Mouse (Mus musculus): Measurements from ENCODE around the gene 4930452B06Rik. TPM values are rescaled to one million over a fixed set of nuclear protein-coding genes. Genes with fewer than 3 reads are reported as not detected.

Gene 4930452B06Rik
- 11.3 and 12.3 TPM in 2 replicates for polyA plus RNA-seq (2014; fragmentation: Nextera tagmentation; extraction: Ambion mirVana)

DNA sequence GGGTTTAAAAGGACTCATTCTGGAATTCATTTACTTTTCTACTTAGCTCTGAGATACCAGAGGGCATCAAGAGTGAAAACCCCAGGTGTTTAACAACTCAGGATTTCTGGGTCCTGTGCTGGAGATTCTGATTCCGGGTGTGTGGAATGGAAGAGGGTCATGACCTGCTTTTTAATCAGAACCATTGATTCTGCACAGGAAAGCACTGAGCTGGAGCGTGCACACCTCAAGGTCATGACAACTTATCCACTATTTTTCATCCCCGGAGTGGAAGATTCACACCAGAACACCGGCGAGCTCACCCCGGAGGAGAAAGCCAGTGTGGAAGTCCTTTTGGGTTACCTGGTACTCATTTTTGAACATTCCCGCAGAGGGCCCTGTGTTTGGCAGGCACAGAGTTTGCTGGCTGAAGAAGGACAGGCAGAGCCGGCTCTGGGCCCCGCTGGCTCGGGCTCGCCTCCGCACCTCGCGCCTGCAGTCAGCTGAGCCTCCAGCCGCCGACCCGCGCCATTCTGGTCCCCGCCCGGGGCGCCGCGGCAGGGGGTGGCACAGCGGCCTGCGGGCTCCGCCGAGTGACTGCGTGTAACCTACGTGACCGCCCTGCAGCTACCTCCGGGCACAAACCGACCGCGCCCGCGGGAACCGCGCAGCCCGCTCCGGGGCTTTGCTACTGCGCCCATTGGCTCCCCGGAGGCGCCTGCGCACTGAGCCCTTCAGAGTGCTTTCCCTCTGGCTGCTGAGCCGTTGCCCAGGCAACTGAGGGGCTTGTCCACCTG, at the start of gene 4930452B06Rik:
Gene 4930452B06Rik, minus strand, starts transcription at position 605 of the 776 bp plus-strand sequence.
- H3K9me3 ChIP-seq (ENCODE audit: control insufficient read depth, low read length): no peaks in the 10 kb centered on the region
- no peaks in the 10 kb centered on the region for H3K27me3 ChIP-seq (ENCODE audit: control insufficient read depth, insufficient read depth, low read length)
- ATAC-seq (ENCODE audit: insufficient read depth, low FRiP score, low TSS enrichment) (peak; percentile 97), DNase-seq (ENCODE audit: low spot score) (peak; percentile 87)
- peak within 1 kb of the TSS; percentile 47 for H3K4me3 ChIP-seq (ENCODE audit: low read depth, low read length)
- no peaks in the 10 kb centered on the region for H3K4me1 ChIP-seq (ENCODE audit: control insufficient read depth, insufficient read depth, low read length)
- no peak within 1 kb of the TSS for H3K27ac ChIP-seq (ENCODE audit: low read depth, low read length)
- no peaks in the 10 kb centered on the region for H3K36me3 ChIP-seq (ENCODE audit: control insufficient read depth, insufficient read depth, low read length)
- peak within 1 kb of the TSS; percentile 67 for H3K4me2 ChIP-seq (ENCODE audit: low read depth)
- H3K9ac ChIP-seq (ENCODE audit: low read length): peak within 1 kb of the TSS; percentile 66
- 2% methylated on average over 33 of the region's 45 CpGs for WGBS

DNA sequence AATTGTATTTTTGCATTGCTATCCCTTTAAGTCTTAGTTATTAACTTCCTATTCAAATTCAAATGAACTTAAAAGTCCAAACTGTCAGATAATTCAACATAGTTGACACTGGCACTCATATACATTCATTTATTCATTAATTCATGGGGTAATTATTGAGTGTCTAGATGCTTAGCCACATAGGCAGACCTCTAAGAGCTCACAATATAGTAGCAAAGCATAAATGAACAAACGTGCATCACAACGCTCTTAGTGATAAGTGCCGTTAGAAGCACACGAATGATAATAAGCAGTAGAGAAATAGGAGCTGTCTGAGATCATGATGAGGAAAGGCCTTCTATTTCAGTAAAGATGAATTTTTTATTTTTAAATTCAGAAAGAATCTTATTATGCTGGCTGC, 46.6 kb upstream of the 4930452B06Rik start:
- H3K4me3 ChIP-seq (ENCODE audit: low read depth, low read length): no peak overlapping the region
- no peaks in the 10 kb centered on the region for H3K36me3 ChIP-seq (ENCODE audit: control insufficient read depth, insufficient read depth, low read length)
- H3K27ac ChIP-seq (ENCODE audit: low read depth, low read length): no peak overlapping the region
- 95% methylated on average over 4 of the region's 4 CpGs for WGBS
- no peak overlapping the region for H3K4me2 ChIP-seq (ENCODE audit: low read depth)
- ATAC-seq (ENCODE audit: insufficient read depth, low FRiP score, low TSS enrichment): no peak
- no peak overlapping the region for H3K9ac ChIP-seq (ENCODE audit: low read length)
- no peak for DNase-seq (ENCODE audit: low spot score)
- H3K9me3 ChIP-seq (ENCODE audit: control insufficient read depth, low read length): no peaks in the 10 kb centered on the region
- H3K27me3 ChIP-seq (ENCODE audit: control insufficient read depth, insufficient read depth, low read length): no peaks in the 10 kb centered on the region
- H3K4me1 ChIP-seq (ENCODE audit: control insufficient read depth, insufficient read depth, low read length): no peaks in the 10 kb centered on the region

DNA sequence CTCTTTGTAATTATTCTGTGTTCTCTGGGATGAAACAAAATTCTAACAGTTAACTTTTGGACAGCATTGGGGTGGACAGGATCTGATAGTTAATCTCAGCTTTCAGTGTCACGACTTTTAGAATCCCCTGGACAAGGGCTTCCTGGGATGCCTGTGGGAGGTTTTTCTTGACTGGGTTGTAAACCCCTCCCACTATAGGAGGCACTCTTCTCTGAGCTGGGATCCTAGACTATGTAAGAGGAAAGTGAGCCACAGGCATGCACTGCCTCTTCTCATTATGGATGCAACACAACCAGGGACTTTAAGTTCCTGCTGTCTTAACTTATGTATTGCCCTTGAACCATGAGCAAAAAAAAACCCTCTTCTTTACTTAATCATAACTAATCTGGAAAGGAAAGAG, 23.4 kb upstream of the 4930452B06Rik start:
- no peaks in the 10 kb centered on the region for H3K36me3 ChIP-seq (ENCODE audit: control insufficient read depth, insufficient read depth, low read length)
- no peak for DNase-seq (ENCODE audit: low spot score)
- no peaks in the 10 kb centered on the region for H3K9me3 ChIP-seq (ENCODE audit: control insufficient read depth, low read length)
- ATAC-seq (ENCODE audit: insufficient read depth, low FRiP score, low TSS enrichment): no peak
- H3K4me2 ChIP-seq (ENCODE audit: low read depth): no peak overlapping the region
- no peak overlapping the region for H3K4me3 ChIP-seq (ENCODE audit: low read depth, low read length)
- H3K27ac ChIP-seq (ENCODE audit: low read depth, low read length): no peak overlapping the region
- 8% methylated on average over 1 of the region's 1 CpGs for WGBS
- H3K9ac ChIP-seq (ENCODE audit: low read length): no peak overlapping the region
- H3K4me1 ChIP-seq (ENCODE audit: control insufficient read depth, insufficient read depth, low read length): no peaks in the 10 kb centered on the region
- no peaks in the 10 kb centered on the region for H3K27me3 ChIP-seq (ENCODE audit: control insufficient read depth, insufficient read depth, low read length)

DNA sequence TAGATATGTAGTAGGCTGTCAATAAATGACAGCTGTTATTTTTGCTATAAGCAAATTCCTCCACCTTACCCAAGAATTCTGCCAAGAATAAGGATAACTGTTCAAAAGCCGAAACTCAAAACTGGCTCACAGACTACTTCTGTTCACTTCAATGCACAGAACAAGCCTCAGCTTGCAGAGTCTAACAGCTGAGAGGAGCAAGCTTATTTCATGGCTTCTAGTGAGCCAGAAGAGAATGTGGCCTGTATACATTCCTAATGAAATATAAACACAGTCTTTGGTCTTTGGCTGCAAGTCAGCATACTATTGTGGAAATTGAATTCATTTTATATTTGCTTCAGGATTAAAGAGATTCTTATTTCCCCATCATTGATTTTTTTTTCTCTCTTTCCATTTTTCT, 22.4 kb upstream of the 4930452B06Rik start:
- no peak overlapping the region for H3K27ac ChIP-seq (ENCODE audit: low read depth, low read length)
- H3K36me3 ChIP-seq (ENCODE audit: control insufficient read depth, insufficient read depth, low read length): no peaks in the 10 kb centered on the region
- 83% methylated on average over 1 of the region's 1 CpGs for WGBS
- H3K4me2 ChIP-seq (ENCODE audit: low read depth): no peak overlapping the region
- H3K9me3 ChIP-seq (ENCODE audit: control insufficient read depth, low read length): no peaks in the 10 kb centered on the region
- no peaks in the 10 kb centered on the region for H3K27me3 ChIP-seq (ENCODE audit: control insufficient read depth, insufficient read depth, low read length)
- H3K4me1 ChIP-seq (ENCODE audit: control insufficient read depth, insufficient read depth, low read length): no peaks in the 10 kb centered on the region
- no peak overlapping the region for H3K4me3 ChIP-seq (ENCODE audit: low read depth, low read length)
- ATAC-seq (ENCODE audit: insufficient read depth, low FRiP score, low TSS enrichment) (no peak), DNase-seq (ENCODE audit: low spot score) (no peak)
- H3K9ac ChIP-seq (ENCODE audit: low read length): no peak overlapping the region

DNA sequence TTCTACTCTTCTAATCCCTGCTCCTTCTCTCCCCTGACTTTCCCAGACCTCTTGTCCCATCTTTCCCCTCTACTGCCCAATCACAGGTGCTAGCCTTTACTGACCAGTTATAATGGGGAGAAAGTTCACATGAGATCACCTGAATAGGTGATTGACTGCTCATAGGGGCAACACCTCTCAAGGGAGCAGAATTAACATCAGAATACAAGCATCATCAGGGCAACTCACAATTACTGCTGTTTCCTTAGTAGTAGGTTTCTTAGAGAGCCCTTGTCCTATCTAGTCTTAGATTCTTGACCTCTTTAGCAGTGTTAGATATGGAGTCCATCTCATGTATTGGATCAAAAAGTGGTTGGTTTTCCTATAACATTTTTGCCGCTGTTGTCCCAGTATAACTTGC, 20.1 kb upstream of the 4930452B06Rik start:
- no peak overlapping the region for H3K4me3 ChIP-seq (ENCODE audit: low read depth, low read length)
- ATAC-seq (ENCODE audit: insufficient read depth, low FRiP score, low TSS enrichment) (no peak), DNase-seq (ENCODE audit: low spot score) (no peak)
- no peak overlapping the region for H3K9ac ChIP-seq (ENCODE audit: low read length)
- 97% methylated on average over 1 of the region's 1 CpGs for WGBS
- no peak overlapping the region for H3K4me2 ChIP-seq (ENCODE audit: low read depth)
- H3K36me3 ChIP-seq (ENCODE audit: control insufficient read depth, insufficient read depth, low read length): no peaks in the 10 kb centered on the region
- no peaks in the 10 kb centered on the region for H3K9me3 ChIP-seq (ENCODE audit: control insufficient read depth, low read length)
- H3K27me3 ChIP-seq (ENCODE audit: control insufficient read depth, insufficient read depth, low read length): no peaks in the 10 kb centered on the region
- no peaks in the 10 kb centered on the region for H3K4me1 ChIP-seq (ENCODE audit: control insufficient read depth, insufficient read depth, low read length)
- H3K27ac ChIP-seq (ENCODE audit: low read depth, low read length): no peak overlapping the region

DNA sequence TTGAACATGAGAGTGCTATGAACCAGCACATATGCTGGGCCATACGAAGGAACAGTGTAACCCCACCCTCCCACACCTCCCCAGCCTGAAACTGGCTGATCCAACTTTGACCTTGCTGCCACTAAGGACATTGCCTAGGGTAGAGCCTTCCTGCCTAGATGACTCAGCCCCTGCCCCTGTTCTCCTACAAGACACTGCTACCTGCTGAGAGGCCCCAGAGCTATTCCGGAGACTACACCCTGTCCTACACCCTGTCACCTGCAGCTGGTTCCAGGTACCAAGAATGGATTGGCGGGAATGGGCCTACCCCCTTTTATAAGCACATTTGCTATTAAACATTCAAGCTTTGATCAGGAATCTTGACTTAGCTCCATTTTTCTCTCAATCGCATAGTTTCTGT, 13.9 kb upstream of the 4930452B06Rik start:
- ATAC-seq (ENCODE audit: insufficient read depth, low FRiP score, low TSS enrichment) (no peak), DNase-seq (ENCODE audit: low spot score) (no peak)
- no peak overlapping the region for H3K4me2 ChIP-seq (ENCODE audit: low read depth)
- no peaks in the 10 kb centered on the region for H3K4me1 ChIP-seq (ENCODE audit: control insufficient read depth, insufficient read depth, low read length)
- H3K36me3 ChIP-seq (ENCODE audit: control insufficient read depth, insufficient read depth, low read length): no peaks in the 10 kb centered on the region
- no peak overlapping the region for H3K27ac ChIP-seq (ENCODE audit: low read depth, low read length)
- H3K9ac ChIP-seq (ENCODE audit: low read length): no peak overlapping the region
- H3K9me3 ChIP-seq (ENCODE audit: control insufficient read depth, low read length): no peaks in the 10 kb centered on the region
- H3K27me3 ChIP-seq (ENCODE audit: control insufficient read depth, insufficient read depth, low read length): no peaks in the 10 kb centered on the region
- WGBS: 91% methylated on average over 4 of the region's 4 CpGs
- H3K4me3 ChIP-seq (ENCODE audit: low read depth, low read length): no peak overlapping the region

DNA sequence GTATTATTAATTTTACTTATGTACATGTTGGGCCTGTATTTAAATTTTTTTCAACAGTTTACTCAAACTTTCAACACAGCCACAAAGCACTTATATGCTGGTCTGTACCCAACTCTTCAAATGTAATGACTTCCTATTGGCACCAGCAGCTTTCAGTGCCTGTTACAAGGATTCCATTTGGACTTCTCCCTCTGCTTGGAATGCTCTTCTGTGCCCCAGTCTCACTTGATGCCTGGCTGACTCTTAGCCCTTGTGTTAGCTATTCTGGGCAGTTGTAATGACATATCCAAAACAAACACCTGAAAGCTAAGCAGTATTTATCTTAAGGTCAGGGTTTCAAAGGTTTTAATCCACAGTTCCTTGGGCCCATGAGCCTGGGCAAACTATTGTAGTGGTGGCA, 5.7 kb downstream of the 4930452B06Rik start:
- no peaks in the 10 kb centered on the region for H3K36me3 ChIP-seq (ENCODE audit: control insufficient read depth, insufficient read depth, low read length)
- no peaks in the 10 kb centered on the region for H3K27me3 ChIP-seq (ENCODE audit: control insufficient read depth, insufficient read depth, low read length)
- no peak overlapping the region for H3K4me2 ChIP-seq (ENCODE audit: low read depth)
- no peaks in the 10 kb centered on the region for H3K9me3 ChIP-seq (ENCODE audit: control insufficient read depth, low read length)
- no peak overlapping the region for H3K9ac ChIP-seq (ENCODE audit: low read length)
- DNase-seq (ENCODE audit: low spot score): no peak
- no peak for ATAC-seq (ENCODE audit: insufficient read depth, low FRiP score, low TSS enrichment)
- H3K27ac ChIP-seq (ENCODE audit: low read depth, low read length): no peak overlapping the region
- H3K4me1 ChIP-seq (ENCODE audit: control insufficient read depth, insufficient read depth, low read length): no peaks in the 10 kb centered on the region
- H3K4me3 ChIP-seq (ENCODE audit: low read depth, low read length): no peak overlapping the region

DNA sequence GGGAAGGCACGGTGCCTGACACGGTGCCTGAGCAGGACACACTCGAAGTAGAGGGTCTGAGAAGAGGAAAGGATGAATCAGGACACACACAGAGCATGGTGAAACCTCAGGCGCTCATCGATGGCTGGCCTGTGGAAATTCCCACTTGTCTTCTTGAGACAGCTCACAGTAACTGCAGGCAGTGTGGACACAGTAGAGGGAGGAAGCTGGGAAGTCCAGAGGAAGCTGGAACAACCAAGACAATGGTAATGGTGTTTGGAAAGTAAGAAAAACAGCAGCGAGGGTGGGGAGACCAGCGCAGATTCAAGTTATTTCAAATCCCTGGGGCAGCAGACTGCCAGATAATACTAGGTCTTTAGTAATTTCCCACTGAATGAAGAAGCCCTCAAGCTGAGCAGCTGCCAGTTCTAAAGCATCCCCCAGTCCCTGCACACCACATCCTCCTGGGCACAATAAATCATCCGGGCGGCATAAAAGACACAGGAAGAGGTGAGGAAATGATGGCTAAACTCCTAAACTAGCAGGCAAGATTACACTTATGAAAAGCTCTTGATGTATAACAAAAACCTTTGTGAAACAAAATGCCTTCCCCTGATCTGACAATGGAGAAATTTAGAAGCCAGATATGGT, 24.3 kb downstream of the 4930452B06Rik start:
- no peak overlapping the region for H3K4me3 ChIP-seq (ENCODE audit: low read depth, low read length)
- H3K4me1 ChIP-seq (ENCODE audit: control insufficient read depth, insufficient read depth, low read length): 0 out of 2 replicates have a peak, but pooled peaks cover 4% of the 10 kb centered on the region
- H3K27me3 ChIP-seq (ENCODE audit: control insufficient read depth, insufficient read depth, low read length): no peaks in the 10 kb centered on the region
- H3K9ac ChIP-seq (ENCODE audit: low read length): no peak overlapping the region
- DNase-seq (ENCODE audit: low spot score): peak; percentile 40
- H3K27ac ChIP-seq (ENCODE audit: low read depth, low read length): no peak overlapping the region
- ATAC-seq (ENCODE audit: insufficient read depth, low FRiP score, low TSS enrichment): peak; percentile 61; the same call in 1 of the 2 replicates
- H3K36me3 ChIP-seq (ENCODE audit: control insufficient read depth, insufficient read depth, low read length): no peaks in the 10 kb centered on the region
- H3K9me3 ChIP-seq (ENCODE audit: control insufficient read depth, low read length): no peaks in the 10 kb centered on the region
- WGBS: 62% methylated on average over 9 of the region's 9 CpGs
- no peak overlapping the region for H3K4me2 ChIP-seq (ENCODE audit: low read depth)

DNA sequence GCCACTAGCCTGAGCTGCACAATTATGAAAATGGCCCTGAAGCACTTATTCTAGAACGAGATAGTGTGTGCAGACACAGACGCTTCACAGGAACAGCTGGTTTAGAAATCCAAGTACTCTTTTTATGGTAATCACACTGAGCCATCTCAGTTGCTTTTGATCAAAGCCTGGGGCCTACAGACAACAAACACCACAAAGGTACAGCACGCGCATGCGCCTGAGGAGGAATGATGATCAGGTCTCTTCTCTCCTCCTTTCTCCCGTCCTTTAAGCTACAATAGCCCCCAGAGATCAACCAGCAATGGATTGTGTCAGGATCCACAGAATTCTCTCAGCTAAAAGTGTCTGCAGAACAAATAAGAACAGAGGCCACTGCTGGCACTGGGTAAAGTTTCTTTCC, 33.8 kb downstream of the 4930452B06Rik start:
- WGBS: 84% methylated on average over 6 of the region's 6 CpGs
- Histone ChIP-seq H3K4me1 (ENCODE audit: control insufficient read depth, insufficient read depth, low read length) (no peaks in the 10 kb centered on the region), H3K27me3 (ENCODE audit: control insufficient read depth, insufficient read depth, low read length) (no peaks in the 10 kb centered on the region), H3K36me3 (ENCODE audit: control insufficient read depth, insufficient read depth, low read length) (no peaks in the 10 kb centered on the region), H3K4me3 (ENCODE audit: low read depth, low read length) (no peak overlapping the region), H3K27ac (ENCODE audit: low read depth, low read length) (no peak overlapping the region), H3K9me3 (ENCODE audit: control insufficient read depth, low read length) (no peaks in the 10 kb centered on the region), H3K4me2 (ENCODE audit: low read depth) (no peak overlapping the region), H3K9ac (ENCODE audit: low read length) (no peak overlapping the region)
- DNase-seq (ENCODE audit: low spot score) (no peak), ATAC-seq (ENCODE audit: insufficient read depth, low FRiP score, low TSS enrichment) (no peak)
